Mouse (Mus musculus) left cerebral cortex, adult 2 months (tissue): ENCODE measurements around the gene Ss18l2. TPM values are rescaled to one million over a fixed set of nuclear protein-coding genes. Genes with fewer than 3 reads are reported as not detected.

Experiments used
- DNase-seq, 2 experiments: peaks; one replicate each; pipeline ENCODE4 v3.0.0; 2021 to 2022; ENCODE audit warnings: low spot score in 2 of 2, mixed read lengths in 1 of 2; ENCODE audit errors: extremely low spot score in 1 of 2
- H3K27ac ChIP-seq: fragments of 200-600 bp; 2 replicates; pipeline ENCODE4 v1.8.1; 2022
- H3K4me3 ChIP-seq: fragments of 200-600 bp; 2 replicates; pipeline ENCODE4 v1.8.1; 2022
- CTCF ChIP-seq: fragments of 200-600 bp; IDR thresholded peaks from 2 replicates; pipeline ENCODE4 v1.8.1; 2022; ENCODE audit warnings: antibody characterized with exemption, mild to moderate bottlenecking, moderate library complexity
- intact Hi-C: fragments of 180-260 bp; cut with DNase I; formaldehyde crosslinking; loops from one replicate; pipeline ENCODE4 v1.15.1; 2025
- total RNA-seq, 2 experiments: library from RNA; stranded (reverse); gene quantifications; 2 replicates each; pipeline ENCODE4 v1.2.3; 2021

The Ss18l2 gene
- total RNA-seq, 2 experiments from 2014 or later = 84.4 to 89.6 TPM

DNA sequence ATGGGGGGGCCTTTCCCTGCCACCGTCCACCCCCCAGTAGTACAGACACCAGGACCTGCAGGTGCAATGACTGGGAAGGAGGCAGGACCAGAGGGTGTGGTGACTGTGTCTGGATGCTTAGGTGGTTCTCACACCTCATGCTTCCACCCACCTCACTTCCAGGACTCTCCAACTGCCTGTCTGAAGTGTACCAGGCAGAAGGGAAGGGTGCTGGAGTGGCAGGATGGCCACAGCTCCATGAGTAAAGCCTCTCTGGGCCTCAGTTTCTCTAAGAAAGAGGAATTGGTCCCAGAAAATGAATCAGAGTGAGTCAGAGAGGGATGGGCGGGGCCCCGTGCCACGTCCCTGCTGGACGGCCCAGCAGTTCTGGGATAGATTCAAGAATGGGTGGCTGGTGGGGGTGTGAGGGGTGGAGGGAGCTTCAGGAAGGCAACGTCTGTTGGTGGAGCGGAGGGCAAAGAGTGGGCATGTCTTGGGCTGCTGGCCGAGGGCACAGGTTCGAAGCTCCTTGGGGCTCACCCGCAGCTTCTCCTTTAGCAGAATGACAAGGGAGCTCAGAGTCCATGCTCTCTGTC lies 51.0 kb downstream of the Ss18l2 start:
- peak in 1 of 2 experiments; percentile 35 for DNase-seq
- intact Hi-C loops = loop anchor here (2.0 to 5.0 kb wide), 2 partner anchors 16 to 61 kb away; partner anchors contain the start of gene Klhl40
- Histone ChIP-seq H3K4me3 (peak overlapping the region; percentile 95), H3K27ac (peak overlapping the region; percentile 94)
- no peak for TF ChIP-seq CTCF

DNA sequence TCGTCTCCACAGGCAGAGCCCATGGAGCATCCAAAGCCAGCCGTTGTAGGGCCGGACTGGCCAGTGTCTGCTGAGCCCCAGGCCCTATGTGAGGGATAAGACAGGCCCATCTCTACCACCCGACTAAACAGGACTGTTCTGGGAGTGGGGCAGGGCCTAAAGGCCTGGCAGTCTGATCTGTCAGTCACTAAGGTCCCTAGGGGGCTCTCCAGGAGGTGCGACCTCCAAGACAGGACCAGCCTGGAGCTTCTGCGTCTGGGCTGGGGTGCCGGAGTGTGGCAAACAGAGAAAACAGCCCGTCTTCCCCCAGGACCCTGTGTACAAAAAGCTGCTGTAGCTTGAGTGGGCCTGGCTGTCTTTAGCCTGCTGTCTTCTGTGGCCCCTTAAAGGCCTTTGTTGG lies 51.7 kb downstream of the Ss18l2 start:
- DNase-seq = peak in 1 of 2 experiments; percentile 13
- intact Hi-C loops = loop anchor here (2.0 to 5.0 kb wide), 2 partner anchors 15 to 61 kb away; partner anchors contain the start of gene Klhl40
- no peak for TF ChIP-seq CTCF
- Histone ChIP-seq H3K27ac (peak overlapping the region; percentile 47), H3K4me3 (no peak overlapping the region)

DNA sequence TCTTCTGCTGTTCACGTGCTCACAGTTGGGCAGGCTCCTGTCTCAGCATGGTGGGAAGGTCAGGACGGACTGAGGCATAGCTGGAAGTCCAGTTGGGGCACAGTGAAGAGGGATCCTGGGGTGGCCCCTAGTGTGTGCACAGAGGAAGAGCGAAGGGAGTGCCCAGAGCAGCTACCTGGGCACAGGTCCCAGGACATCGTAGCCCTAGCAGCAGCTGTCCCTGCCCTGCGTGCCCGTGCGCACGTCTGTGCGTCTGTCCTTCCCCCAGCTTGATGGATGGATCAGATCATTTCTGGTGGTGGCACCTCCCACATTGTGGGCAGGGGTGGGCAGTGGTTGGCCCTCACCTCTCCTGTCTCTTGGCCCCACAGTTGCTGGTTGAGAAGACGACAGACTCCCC lies 52.1 kb downstream of the Ss18l2 start:
- intact Hi-C loops = loop anchor here (5.0 kb wide), 1 partner anchor 60 kb away; no protein-coding TSS in a partner anchor
- no peak overlapping the region; the same call in 1 of the 2 replicates for H3K27ac ChIP-seq
- no peak for DNase-seq
- TF ChIP-seq CTCF = no peak
- no peak overlapping the region for H3K4me3 ChIP-seq

DNA sequence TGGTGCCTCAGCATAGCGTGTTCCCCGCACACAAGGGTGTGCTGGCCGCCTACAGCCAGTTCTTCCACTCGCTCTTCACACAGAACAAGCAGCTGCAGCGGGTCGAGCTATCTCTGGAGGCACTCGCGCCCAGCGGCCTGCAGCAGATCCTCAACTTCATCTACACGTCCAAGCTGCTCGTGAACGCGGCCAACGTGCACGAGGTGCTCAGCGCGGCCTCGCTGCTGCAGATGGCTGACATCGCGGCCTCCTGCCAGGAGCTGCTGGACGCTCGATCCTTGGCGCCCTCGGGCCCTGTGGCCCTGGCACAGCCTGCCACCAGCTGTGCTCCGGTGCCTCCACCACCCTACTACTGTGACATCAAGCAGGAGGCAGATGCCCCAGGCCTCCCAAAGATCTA lies 52.6 kb downstream of the Ss18l2 start:
- no peak overlapping the region for H3K27ac ChIP-seq
- no peak for DNase-seq
- intact Hi-C loops = loop anchor here (5.0 kb wide), 1 partner anchor 60 kb away; no protein-coding TSS in a partner anchor
- H3K4me3 ChIP-seq = no peak overlapping the region
- no peak for TF ChIP-seq CTCF

Other genes starting within 250 kb of the Ss18l2 start
- 100 to 1,000 TPM; 710 to 764 TPM for gene Cck, start 214.6 kb upstream of the Ss18l2 start, total RNA-seq
- 1 to 10 TPM; 1.7 to 2.3 TPM for gene Lyzl4, start 68.2 kb upstream of the Ss18l2 start, total RNA-seq
- gene Vipr1, start 67.6 kb upstream of the Ss18l2 start, total RNA-seq = 10 to 100 TPM; 27.7 to 28.1 TPM
- gene Sec22c, start 4.8 kb upstream of the Ss18l2 start, total RNA-seq = 10 to 100 TPM; 31.0 to 32.8 TPM
- gene Nktr, start 8.8 kb downstream of the Ss18l2 start, total RNA-seq = 100 to 1,000 TPM; 125 to 130 TPM
- gene Zfp651, start 49.0 kb downstream of the Ss18l2 start, total RNA-seq = 100 to 1,000 TPM; 119 to 133 TPM
- gene Klhl40, start 67.3 kb downstream of the Ss18l2 start, total RNA-seq = 10 to 100 TPM in 1 of 2 experiments, 1 to 10 TPM in 1; 7.3 to 10.5 TPM
- 10 to 100 TPM; 20.0 to 21.3 TPM for gene Hhatl, start 82.2 kb downstream of the Ss18l2 start, total RNA-seq
- 1 to 10 TPM; 5.7 to 6.2 TPM for gene Ccdc13, start 129.1 kb downstream of the Ss18l2 start, total RNA-seq
- gene Higd1a, start 148.0 kb downstream of the Ss18l2 start, total RNA-seq = 10 to 100 TPM; 90.3 to 93.7 TPM
- 1 to 10 TPM; 6.9 to 7.9 TPM for gene Ackr2, start 188.0 kb downstream of the Ss18l2 start, total RNA-seq
- gene Cyp8b1, start 206.0 kb downstream of the Ss18l2 start, total RNA-seq = not detected
- gene Fam198a, start 240.7 kb downstream of the Ss18l2 start, total RNA-seq = 1 to 10 TPM; 6.4 to 6.6 TPM